Mouse (Mus musculus) layer of hippocampus, adult 9-10 months (tissue): Measurements from ENCODE around the gene Ifi27l2b.
A peak's percentile ranks its signal among the peaks of the same experiment; 100 is the strongest.
"Not testable (repeated sequence)": the region's sequence is repeated elsewhere in the genome, so short reads cannot be mapped to it uniquely, and the experiment has no call there.

ENCODE experiments used
- DNase-seq: peaks from one replicate; pipeline ENCODE4 v3.0.0; 2022; ENCODE audit warnings: low spot score

Gene Ifi27l2b

DNA sequence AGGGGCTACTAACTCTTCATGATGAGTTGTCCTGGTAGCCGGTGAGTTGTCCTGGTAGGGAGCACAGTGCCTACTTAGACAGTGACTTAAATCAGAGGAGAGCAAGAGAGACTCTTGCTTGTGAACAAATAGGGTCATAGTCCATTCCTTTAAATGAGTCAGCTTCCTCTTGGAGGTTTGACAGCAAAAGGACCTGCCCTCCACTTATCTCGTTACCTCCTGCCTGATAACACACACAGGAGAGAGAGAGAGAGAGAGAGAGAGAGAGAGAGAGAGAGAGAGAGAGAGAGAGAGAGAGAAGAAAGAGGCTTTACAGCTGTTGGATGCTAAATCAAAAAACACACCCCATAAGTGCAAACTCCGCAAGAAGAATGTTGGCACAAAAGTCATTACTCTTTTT lies at the start of gene Ifi27l2b:
Gene Ifi27l2b, minus strand, starts transcription at position 84 of the 400 bp plus-strand sequence.
- no peak for DNase-seq

DNA sequence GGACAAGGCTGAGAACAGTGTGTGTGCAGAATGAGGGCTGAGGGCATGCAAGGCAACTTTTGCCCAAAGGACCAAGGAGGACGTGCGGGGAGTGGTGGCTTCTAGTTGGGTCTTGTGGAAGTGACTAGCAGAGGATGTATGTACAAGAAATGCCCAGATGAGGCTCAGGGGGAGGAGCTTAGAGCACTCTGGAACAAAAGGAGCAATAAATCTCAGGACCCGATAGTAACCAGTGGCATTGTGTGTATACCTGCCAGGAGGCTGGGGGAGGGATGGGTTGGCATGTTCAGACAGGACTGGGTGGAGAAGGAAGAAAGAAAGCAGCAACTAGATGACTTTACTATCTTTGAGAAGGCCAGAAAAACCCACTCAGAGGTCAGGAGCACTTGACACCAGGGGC lies 47.4 kb upstream of the Ifi27l2b start:
- DNase-seq, result no peak

DNA sequence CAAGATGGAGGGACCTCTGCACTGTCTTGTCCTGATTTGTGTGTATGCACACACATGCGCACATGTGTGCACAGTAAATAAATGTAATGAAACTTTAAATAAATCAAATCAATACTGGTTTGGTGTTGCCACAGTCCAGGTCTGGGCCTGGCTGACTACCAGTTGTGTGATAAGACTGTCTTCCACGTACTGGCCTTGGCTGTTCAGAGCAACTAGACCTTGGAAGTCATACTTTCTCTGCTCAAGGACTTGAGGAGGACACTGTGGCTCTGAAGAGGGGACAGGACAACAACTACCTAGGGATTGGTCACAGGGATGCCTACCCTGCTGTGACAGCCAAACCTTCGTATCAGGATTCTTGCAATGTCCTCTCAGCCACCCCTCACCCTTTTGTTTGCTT lies 46.3 kb upstream of the Ifi27l2b start:
- no peak for DNase-seq

DNA sequence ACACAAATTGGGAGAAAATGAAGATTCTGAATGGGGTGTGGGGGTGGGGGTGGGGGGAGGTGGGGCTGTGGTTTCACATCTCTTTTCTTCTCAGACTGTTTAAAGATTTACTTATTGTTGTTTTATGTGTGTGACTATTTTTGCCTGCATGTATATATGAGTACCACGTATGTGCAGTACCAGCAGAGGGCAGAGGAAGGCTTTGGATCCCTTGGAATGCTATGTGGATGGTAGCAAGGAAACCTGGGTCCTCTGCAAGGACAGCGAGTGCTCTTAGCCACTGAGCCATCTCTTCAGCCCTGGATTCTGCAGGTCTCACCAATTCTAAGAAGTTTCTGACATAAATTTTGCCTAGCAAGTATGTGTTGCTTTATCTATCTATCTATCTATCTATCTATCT lies 42.2 kb upstream of the Ifi27l2b start:
- DNase-seq, result no peak

DNA sequence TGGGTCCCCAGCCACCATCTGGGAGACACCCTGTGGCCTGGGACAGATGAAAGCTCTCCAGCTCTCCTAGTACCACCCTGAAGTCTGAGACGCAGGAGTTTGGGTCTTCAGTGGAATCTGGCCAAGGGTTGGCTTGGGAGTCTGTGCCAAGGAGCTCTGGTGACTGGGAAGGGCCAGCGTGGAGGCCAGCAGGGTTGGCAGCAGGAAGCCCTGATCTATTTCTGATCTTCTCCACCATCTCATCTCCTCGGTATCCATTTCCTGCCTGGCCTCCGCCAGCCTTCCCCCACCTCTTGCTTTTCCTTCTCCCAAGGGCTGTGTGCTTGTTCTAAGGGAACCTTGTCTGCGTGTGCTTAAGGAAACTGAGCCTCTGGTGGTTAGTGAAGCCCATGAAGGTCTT lies 41.7 kb upstream of the Ifi27l2b start:
- no peak for DNase-seq

DNA sequence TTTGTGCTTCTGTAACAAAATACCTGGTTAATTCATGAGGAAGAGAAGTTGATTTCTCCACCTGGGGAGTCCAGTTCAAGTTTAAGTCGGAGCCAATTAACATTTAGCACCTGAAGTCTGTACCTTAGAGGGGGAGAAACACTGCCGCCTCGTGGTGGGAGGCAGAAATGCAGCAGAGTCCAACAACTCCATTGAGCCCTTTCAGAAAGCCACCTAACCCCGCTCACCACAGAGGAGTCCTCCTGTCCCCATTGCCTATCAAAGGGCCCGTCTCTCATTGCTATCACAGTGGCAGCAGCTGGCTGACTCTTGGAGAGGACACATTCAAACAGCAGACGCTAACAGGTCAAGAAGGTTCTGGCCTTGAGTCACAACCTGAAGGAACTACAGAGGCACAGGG lies 37.5 kb upstream of the Ifi27l2b start:
- no peak for DNase-seq

DNA sequence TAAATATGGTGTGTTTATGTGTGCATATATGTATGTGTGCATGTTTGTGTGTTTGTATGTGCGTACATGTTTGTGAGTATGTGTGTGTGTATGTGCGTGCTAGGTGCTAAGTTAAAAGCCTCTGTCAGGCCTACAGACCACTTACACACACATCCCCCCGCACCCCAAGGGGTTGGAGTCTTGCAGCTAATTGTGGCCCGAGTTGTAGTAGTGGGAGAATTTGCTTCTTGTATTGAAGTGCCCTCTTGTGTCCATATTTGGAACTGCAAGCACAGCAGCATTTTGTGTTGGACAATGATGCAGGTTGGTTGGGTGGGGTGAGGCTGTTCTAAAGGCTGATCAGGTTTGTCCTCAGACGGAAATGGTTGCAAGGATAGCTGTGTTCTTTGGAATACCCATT lies 35.7 kb upstream of the Ifi27l2b start:
- DNase-seq, result peak; percentile 83

DNA sequence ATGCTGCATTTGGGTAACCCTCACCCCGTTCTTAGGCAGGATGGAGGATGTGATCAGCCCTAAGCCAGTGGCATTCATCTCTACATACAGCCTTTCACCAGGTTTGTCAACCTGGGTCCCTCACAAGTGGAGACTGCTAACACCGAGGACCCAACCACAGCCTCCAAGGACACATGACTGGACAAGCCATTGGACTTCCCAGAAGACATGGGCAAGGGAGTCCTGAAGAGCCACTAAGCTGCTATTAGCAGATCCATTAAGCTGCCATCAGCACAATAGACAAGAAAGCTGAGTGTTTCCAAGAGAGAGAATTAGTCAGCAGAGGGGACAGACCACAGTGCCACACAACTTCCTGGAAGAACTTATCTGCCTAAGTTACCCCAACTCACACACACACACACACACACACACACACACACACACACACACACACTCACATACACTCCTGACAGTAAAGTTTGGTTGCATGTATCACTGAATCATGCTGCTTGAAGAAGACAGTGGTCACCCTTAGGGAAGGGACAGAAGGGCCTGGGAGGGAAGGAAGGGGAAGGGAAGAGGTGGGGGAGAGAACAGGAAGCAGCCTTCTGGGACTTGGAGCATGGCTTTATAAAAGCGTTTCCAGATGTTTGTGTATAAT lies 34.2 kb upstream of the Ifi27l2b start:
- DNase-seq, result no peak

DNA sequence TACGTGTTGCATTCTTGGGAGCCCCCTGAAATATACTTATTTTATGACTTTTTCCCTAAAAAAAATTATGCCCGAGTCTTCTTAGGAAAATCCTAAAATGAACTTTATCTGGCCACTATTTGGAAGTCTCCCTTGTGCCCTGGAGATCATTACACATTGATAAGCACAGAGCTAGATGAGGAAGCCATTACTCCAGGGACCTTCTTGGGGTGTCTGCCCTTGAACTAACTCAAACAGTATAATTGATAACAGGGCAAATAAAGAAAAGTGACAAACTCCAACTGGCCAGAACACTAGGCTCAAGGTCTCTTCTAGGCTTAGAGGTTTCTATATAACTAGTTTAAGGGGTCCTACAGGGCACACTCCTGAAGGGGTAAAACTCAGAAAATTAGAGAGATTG lies 30.7 kb upstream of the Ifi27l2b start:
- DNase-seq, result no peak

DNA sequence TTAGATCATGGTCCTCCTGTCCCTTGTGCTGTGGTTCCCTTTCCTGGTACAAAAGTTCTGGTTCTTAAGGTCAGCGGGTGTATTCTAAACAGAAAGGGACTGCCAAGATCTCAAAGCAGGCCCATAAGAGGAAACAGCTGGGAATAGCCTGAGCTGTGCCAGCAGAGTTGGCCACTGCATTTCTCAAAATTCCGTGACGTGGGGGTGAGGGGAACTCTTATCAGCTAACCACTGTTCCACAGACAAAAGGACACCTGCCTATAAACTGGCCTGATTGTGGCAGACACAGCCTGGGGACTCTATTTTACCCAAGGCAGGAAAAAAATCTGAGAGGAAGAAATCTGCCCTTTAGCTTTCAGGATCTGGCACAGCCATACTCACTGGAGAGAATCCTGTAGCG lies 30.3 kb upstream of the Ifi27l2b start:
- no peak for DNase-seq

DNA sequence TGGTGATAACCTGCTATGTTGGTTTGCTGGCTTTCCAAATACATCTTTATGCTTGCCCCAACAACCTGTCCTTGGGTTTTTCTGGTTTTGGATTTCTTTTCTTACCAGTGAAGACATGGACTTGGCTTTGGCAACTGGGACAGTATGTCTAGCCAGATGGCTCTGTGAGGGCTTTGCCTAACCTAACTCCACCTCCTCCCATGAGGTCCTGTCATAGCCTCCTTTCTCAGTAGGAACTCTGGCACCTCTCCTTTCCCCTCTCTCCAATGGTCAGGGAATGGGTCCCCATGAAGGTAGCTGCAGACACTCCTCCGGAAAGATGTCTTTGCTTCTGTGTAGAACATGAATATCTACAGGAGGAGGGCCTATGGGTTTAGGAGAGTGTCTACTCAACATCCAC lies 29.7 kb upstream of the Ifi27l2b start:
- no peak for DNase-seq

DNA sequence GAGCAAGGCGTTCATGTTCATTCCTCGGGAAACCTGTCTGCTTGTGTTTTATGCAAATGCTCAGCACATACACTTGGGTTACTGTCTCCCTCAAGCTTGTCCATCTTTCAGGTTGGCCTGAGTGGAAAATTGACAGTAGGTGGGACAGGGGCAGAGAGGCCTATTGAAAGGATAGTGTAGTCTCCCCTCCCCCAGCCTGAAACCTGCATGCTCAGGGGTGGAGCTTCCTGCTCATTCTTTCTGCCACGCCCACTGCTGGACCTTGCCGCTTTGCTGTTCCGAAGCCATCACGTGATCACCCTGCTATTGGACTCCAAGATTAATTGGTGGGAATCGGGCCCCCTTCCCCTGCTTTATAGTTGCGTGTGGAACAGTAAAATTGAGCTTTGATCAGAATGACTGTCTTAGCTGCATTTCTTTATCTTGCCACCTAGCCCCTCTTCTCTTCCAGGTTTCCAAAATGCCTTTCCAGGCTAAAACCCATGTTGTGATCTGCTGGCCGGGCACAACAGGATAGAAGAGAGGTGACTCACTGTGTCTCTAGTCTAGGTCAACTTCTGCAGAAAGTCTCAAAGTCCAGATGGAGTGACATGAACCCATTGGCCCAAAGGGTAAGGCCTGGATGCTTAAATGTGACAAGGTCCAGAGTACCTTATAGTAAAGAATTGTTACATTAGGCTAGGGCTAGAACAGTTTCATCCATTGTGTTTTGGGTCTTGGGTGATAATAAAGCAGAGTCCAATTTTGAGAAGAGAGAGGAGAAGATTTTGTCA lies 27.4 kb upstream of the Ifi27l2b start:
- not testable (repeated sequence) for DNase-seq

DNA sequence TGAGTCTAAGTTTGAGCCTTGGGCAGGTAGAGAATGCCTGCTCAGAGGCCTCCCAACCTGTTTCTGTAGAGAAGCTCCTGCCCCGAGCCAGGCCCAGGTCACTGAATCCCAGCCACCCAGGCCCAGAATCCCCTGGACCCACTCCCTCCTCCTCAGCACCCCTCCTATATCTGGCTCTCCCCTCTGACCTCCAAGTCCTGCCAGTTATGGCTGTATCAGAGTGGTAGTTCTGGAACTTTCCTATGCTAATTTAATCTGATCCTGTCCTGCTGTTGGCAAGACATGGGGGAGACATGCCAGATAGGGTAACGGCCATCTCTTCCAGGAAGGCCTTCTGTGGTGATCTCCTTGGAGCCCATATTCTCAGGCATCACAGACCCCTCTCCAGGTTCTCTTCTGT lies 25.8 kb upstream of the Ifi27l2b start:
- no peak for DNase-seq

DNA sequence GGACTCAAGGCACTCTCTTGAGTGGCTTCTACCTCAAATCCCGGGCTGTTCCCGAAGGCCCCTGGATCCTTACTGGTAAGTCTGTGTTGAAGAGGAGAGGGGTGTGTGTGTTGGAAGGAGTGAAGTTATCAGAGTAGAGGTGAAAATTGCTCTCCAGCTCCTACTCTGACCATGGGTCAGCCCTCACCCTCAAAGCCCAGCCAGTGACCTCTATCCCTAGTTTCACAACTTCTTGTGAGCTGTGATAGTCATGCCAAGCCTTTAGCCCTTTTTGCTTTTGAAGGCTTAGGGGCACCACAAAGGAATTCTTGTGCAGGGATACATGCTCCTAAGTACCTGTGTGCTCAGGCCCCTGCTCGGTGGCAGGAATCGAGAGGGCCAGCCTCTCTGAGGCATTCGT lies 24.6 kb upstream of the Ifi27l2b start:
- no peak for DNase-seq

DNA sequence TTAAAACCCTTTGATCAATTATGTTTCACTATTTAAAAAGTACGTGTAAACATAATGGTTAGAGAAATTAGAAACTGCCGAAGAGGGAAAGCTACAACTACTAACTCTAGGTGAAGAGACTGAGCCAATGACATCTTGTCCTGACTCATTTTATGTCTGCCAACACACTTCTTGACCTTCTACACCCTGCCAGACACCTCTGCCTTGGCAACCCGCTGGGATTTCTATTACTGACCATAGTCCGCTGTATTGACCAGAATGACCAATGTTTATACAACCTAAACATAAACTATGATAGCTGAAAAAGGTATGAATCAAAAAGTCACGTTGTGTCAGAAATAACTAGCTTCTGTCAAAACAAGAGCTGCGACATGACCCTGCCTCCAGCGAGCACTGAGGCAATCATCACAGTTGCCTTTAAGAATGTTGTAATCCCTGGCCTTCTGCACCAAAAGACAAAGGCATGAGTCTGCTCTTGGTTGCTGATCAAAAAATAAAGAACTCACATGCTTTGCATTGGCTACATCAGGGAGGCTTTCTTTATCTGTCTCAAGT lies 20.5 kb upstream of the Ifi27l2b start:
- DNase-seq, result no peak

DNA sequence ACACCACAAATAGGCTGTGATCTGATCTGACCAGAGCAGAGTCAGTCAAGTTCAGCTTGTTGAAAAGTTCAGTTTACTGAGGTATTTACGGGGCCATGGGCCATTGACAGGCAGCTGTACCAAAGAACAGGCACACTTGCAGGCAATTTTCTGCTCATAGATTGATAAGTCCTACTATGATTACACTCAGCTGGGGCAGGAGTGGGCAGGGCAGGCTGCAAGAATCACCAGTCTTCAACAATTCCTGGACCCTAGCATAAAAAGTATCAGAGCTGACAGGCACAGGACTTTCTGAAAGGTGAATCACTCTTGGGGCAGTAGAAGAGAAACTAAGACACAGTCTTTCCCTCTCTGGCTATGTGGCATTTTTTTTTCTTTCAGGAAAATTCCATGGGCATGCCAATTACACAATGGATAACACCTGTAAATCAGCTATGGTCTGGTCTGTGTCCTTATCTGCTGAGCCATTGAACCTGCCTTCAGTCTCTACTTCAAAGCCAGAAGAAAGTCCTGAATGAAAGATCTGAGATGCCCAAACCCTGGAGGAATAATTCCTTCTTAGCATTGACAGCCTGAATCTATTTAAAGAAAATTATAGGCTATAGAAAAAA lies 19.9 kb upstream of the Ifi27l2b start:
- DNase-seq, result no peak

DNA sequence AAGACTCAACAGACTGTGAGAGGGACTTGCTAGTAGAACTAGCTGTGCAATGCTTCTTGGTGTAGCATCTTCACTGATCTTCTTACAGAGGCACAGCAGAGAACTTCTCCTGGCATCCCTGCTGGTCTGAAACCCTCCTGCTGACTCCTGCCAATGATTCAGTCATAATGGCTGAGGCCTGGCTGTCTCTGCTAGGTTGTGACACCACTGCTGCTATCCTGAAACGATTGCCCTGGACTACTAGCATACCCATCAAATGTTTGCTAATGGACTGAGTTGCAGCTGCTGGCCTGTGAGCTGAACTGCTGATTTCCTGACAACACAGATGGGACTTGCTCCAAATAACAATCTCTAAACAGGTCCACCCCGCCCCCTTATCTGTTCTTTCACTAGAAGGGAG lies 17.5 kb upstream of the Ifi27l2b start:
- no peak for DNase-seq

DNA sequence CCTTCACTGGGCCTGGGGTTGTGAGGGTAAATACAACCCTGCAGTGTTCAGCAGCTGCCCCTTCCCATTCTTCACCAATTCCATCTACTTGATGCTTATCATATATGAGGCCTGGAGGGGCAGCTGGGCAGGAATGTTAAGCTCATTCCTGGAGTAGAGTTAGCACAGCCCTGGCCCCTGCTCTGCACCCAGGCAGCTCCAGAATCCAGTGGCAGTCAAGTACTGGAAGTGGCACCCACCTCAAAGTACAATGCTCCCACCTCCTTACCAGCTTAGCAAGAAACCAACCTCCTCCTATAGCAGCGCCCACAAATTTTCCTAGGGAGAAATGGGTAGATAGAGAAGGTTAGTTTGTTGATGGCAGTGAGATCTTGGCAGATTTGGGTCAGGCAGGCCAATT lies 296 bp downstream of the Ifi27l2b start:
- not testable (repeated sequence) for DNase-seq

DNA sequence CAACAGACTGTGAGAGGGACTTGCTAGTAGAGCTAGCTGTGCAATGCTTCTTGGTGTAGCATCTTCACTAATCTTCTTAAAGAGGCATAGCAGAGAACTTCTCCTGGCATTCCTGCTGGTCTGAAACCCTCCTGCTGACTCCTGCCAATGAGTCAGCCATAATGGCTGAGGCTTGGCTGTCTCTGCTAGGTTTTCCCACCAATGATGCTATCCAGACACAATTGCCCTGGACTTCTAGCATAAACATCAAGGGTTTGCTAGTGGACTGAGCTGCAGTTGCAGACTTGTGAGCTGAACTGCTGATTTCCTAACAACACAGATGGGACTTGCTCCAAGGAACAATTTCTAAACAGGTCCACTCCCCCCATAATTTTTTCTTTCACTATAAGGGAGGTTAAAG lies 3.7 kb downstream of the Ifi27l2b start:
- no peak for DNase-seq

DNA sequence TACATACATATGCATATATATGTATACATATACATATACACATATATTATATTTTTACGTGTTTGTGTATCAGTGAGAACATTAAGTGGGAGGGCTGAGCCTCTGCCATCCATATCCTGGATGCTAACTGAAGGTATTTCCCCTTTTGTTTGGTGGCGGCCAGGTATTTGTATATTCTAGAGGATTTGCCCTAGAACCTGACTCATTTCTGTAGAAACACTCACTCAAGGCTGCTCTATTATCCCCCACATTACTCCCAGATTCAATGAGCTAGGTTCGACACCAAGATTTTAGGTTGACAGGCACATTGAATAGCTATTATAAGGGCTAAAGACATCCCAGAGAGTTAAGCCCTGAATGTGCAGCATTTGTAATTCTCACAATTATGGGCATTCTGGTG lies 12.0 kb downstream of the Ifi27l2b start:
- DNase-seq, result no peak

DNA sequence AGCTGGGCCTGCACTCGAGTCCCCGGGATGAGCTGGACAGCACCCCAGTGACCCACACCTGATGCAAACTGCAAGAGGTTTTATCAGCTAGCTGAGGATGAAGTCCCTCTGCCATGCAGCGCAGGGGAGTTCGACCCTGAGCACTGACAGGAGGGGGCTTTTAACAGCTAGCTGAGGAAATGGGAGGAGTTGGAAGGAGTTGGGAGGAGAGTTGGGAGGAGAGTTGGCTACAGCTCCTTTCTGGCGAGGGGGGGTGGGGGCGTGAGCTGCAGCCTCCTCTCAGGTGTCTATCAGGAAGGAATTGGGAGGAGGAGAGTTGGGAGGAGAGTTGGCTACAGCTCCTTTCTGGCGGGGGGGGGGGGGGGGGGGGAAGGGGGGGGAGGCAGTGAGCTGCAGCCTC lies 12.8 kb downstream of the Ifi27l2b start:
- DNase-seq, result not testable (repeated sequence)

DNA sequence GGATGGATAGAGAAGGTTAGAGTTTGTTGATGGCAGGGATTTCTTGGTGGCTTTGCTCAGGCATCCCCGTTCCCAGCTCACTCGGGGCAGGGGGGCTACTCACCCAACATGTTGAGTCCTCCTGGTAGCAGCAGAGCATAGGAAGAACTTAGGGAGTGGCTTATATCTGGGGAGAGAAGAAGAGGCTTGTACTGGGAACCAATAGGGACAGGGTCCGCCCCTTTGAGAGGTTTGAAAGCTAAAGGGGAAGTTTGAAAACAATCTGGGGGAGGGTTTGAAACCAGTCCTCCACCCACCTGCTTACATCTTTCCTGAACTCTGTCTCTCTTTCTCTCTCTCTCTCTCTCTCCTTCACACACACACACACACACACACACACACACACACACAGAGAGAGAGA lies 13.5 kb downstream of the Ifi27l2b start, which contains the start of gene Ifi27l2a:
Gene Ifi27l2a, minus strand, starts transcription at position 157 of the 400 bp plus-strand sequence.
- no peak for DNase-seq

DNA sequence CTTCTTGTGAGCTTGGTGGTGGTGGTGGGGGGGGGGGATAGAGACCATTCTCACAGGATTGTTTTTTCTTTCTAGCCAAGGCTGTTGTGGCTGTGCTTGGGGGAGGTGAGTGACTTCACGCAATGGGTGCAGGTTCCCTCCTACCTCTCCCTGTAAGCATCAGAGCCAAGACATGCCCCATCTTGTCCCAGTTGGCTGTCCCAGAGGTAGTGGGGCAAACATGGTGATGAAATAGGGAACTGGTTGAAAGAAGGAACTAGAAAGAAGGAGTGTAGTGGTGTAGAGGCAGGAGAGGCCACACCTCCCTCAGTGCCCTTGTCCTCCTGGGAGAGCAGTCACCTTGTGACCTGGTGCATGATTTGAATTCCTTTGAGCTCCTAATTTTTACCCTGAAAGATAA lies 19.4 kb downstream of the Ifi27l2b start:
- no peak for DNase-seq
